ENCODE assay signal across 8 mouse cellular contexts in the genomic region with DNA sequence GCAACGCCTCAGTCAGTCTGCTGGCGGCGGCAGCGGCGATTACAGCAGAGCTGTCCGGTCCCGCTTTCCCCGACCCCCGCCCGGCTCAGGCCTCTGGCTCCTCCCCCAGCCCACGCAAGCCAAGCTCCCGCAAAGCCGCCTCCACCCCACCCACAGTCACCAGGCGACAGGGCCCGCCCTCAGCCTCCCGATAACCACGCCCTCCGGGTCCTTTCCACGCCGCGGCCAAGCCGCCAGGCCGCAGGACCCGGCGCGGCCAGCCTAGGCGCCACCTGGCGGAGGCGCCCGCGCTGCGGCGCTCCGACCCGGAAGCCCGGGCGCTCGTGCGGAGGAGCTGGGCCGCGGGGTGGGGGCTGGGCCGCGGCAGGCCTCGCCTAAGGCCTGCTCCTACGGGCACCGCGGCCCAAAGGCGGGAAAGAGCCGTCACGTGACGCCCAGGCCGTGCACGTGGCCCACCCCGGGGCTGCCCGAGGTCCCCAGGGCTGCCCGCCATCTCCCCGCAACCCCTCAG. TPM values are rescaled to one million over a fixed set of nuclear protein-coding genes. Genes with fewer than 3 reads are reported as not detected.
A peak's percentile ranks its signal among the peaks of the same experiment; 100 is the strongest.
DNase-seq lines count a peak whose midpoint lies in the region; ATAC-seq lines count a peak whose summit lies in the region.

No protein-coding gene starts in this region.

- H3K9ac ChIP-seq in forebrain, embryonic 12.5 days = peak overlapping the region; percentile 48
- peak overlapping the region; percentile 81 for H3K9ac ChIP-seq in heart, embryonic 16.5 days (ENCODE audit: low read length)
- H3K9ac ChIP-seq in liver, embryonic 11.5 days (ENCODE audit: low read depth, low read length) = peak overlapping the region; percentile 58

- ATAC-seq in cerebellum, adult (ENCODE audit: insufficient number of reproducible peaks, low FRiP score, low TSS enrichment) = peak; percentile 94
- ATAC-seq in forebrain, embryonic 12.5 days (ENCODE audit: low FRiP score) = peak; percentile 96
- peak; percentile 97 for ATAC-seq in heart, embryonic 16.5 days (replicated peaks; ENCODE audit: extremely low read depth, insufficient read depth, low FRiP score)
- peak; percentile 94 for ATAC-seq in liver, embryonic 11.5 days (replicated peaks; ENCODE audit: low FRiP score)
- peak; percentile 99 for ATAC-seq in monocyte, adult 5-6 weeks (replicated peaks; ENCODE audit: insufficient number of reproducible peaks, low FRiP score, low TSS enrichment, poor library complexity, severe bottlenecking)

- peaks cover 15% of the 10 kb centered on the region for H3K9me3 ChIP-seq in forebrain, embryonic 12.5 days
- peaks cover 13% of the 10 kb centered on the region for H3K9me3 ChIP-seq in heart, embryonic 16.5 days (replicated peaks; ENCODE audit: control insufficient read depth, low read length)
- peaks cover 7% of the 10 kb centered on the region for H3K9me3 ChIP-seq in liver, embryonic 11.5 days (ENCODE audit: control insufficient read depth, low read length)

- peak overlapping the region; percentile 43 for H3K4me3 ChIP-seq in forebrain, embryonic 12.5 days (replicated peaks)
- H3K4me3 ChIP-seq in heart, embryonic 16.5 days (ENCODE audit: low read length) = peak overlapping the region; percentile 57
- H3K4me3 ChIP-seq in liver, embryonic 11.5 days (ENCODE audit: low read depth, low read length) = peak overlapping the region; percentile 57

- WGBS in forebrain, embryonic 12.5 days = 6% methylated on average over 55 of the region's 57 CpGs
- 4% methylated on average over 57 of the region's 57 CpGs for WGBS in heart, embryonic 16.5 days
- WGBS in liver, embryonic 11.5 days = 7% methylated on average over 45 of the region's 57 CpGs

- no peaks in the 10 kb centered on the region for H3K27me3 ChIP-seq in forebrain, embryonic 12.5 days
- no peaks in the 10 kb centered on the region for H3K27me3 ChIP-seq in heart, embryonic 16.5 days (ENCODE audit: control insufficient read depth, insufficient read depth, low read length)
- H3K27me3 ChIP-seq in liver, embryonic 11.5 days (replicated peaks; ENCODE audit: control insufficient read depth, insufficient read depth, low read length) = no peaks in the 10 kb centered on the region

- peak overlapping the region; percentile 50; the same call in 1 of the 2 replicates for H3K27ac ChIP-seq in forebrain, embryonic 12.5 days
- peak overlapping the region; percentile 48 for H3K27ac ChIP-seq in heart, embryonic 16.5 days (ENCODE audit: low read length)
- H3K27ac ChIP-seq in liver, embryonic 11.5 days (ENCODE audit: low read depth, low read length) = peak overlapping the region; percentile 48

- DNase-seq in CD4-positive helper T cell, adult 2 months (ENCODE audit: low read depth, low spot score) = peak; percentile 89
- DNase-seq in kidney, postnatal 14 days = peak; percentile 92
- peak; percentile 87 for DNase-seq in liver, embryonic 11.5 days (ENCODE audit: low spot score)
- DNase-seq in spleen, postnatal 36 days (ENCODE audit: low spot score in 2 of 2) = peak; percentile 90 to 91

- H3K4me1 ChIP-seq in forebrain, embryonic 12.5 days = no peaks in the 10 kb centered on the region
- H3K4me1 ChIP-seq in heart, embryonic 16.5 days (ENCODE audit: control insufficient read depth, insufficient read depth, low read length) = no peaks in the 10 kb centered on the region
- no peaks in the 10 kb centered on the region for H3K4me1 ChIP-seq in liver, embryonic 11.5 days (replicated peaks; ENCODE audit: control insufficient read depth, insufficient read depth, low read length)

- no peaks in the 10 kb centered on the region for H3K36me3 ChIP-seq in forebrain, embryonic 12.5 days (replicated peaks)
- H3K36me3 ChIP-seq in heart, embryonic 16.5 days (ENCODE audit: control insufficient read depth, insufficient read depth) = peaks cover 8% of the 10 kb centered on the region; the same call in 1 of the 2 replicates
- 0 out of 2 replicates have a peak, but pooled peaks cover 2% of the 10 kb centered on the region for H3K36me3 ChIP-seq in liver, embryonic 11.5 days (ENCODE audit: control insufficient read depth, insufficient read depth, low read length)

- peak overlapping the region; percentile 55 for H3K4me2 ChIP-seq in forebrain, embryonic 12.5 days
- peak overlapping the region; percentile 67 for H3K4me2 ChIP-seq in heart, embryonic 16.5 days (ENCODE audit: low read depth, low read length)
- peak overlapping the region; percentile 66 for H3K4me2 ChIP-seq in liver, embryonic 11.5 days

RNA-seq across cellular contexts. Expression of a gene that starts 0.7 kb away (rescaled TPM):
- 0.33 and 0.45 TPM in 2 replicates for polyA plus RNA-seq in forebrain, embryonic 12.5 days (2016; fragmentation: Nextera tagmentation; extraction: Ambion mirVana)
- 0.21 and 0.26 TPM in 2 replicates for polyA plus RNA-seq in heart, embryonic 16.5 days (2015; fragmentation: Nextera tagmentation; extraction: Ambion mirVana)
- polyA plus RNA-seq in liver, embryonic 11.5 days (2014; fragmentation: Nextera tagmentation; extraction: Ambion mirVana) = 0.18 and 0.45 TPM in 2 replicates
- not detected in 3 replicates for total RNA-seq in monocyte, adult 5-6 weeks (2017)

Comparison
In these comparisons a context has a peak if more than half of its experiments do, and no peak if none do; other contexts are left out.
1. Peak in every context shown above with its lines: DNase-seq, ATAC-seq, H3K4me3 ChIP-seq and H3K27ac ChIP-seq.